Mouse (Mus musculus) cerebellum, adult 2 months (tissue): ENCODE results near the gene Scube2. TPM values are rescaled to one million over a fixed set of nuclear protein-coding genes. Genes with fewer than 3 reads are reported as not detected.

Experiments used
- DNase-seq, 2 experiments: peaks; one replicate each; pipeline ENCODE4 v3.0.0; 2021
- H3K27ac ChIP-seq: fragments of 200-500 bp; 2 replicates; pipeline ENCODE4 v1.5.1; 2012; ENCODE audit warnings: low read length, control low read depth, inconsistent platforms; ENCODE audit not compliant: insufficient read depth
- H3K27me3 ChIP-seq: fragments of 200-500 bp; 2 replicates; pipeline ENCODE4 v1.6.1; 2012; ENCODE audit warnings: inconsistent platforms, mild to moderate bottlenecking, low read length, moderate library complexity; ENCODE audit not compliant: control insufficient read depth, insufficient read depth
- H3K4me1 ChIP-seq: fragments of 200-500 bp; 2 replicates; pipeline ENCODE4 v1.6.1; 2011; ENCODE audit warnings: low read length; ENCODE audit not compliant: control insufficient read depth, insufficient read depth
- H3K4me3 ChIP-seq: fragments of 200-500 bp; replicated peaks from 2 replicates; pipeline ENCODE3; 2011; ENCODE audit warnings: mild to moderate bottlenecking, low read depth, low read length, control low read depth; ENCODE audit not compliant: insufficient read depth
- CTCF ChIP-seq: fragments of 200-500 bp; IDR thresholded peaks from 2 replicates; pipeline ENCODE4 v1.5.1; 2011; ENCODE audit warnings: low read depth, mild to moderate bottlenecking, control low read depth, low read length, moderate library complexity, borderline replicate concordance; ENCODE audit not compliant: insufficient read depth
- POLR2A ChIP-seq: fragments of 200-500 bp; IDR thresholded peaks from 2 replicates; pipeline ENCODE4 v1.6.1; 2011; ENCODE audit warnings: low read length, control low read depth, borderline replicate concordance; ENCODE audit not compliant: insufficient read depth
- WGBS: fragments of 180-500 bp; shearing (Covaris S2); methylation state at CpG from one replicate; pipeline ENCODE4 v1.1.7; 2018; 5-methylcytosine and 5-hydroxymethylcytosine counted together
- polyA plus RNA-seq: library from polyadenylated mRNA; depleted of rRNA; stranded (reverse); fragments of >200 nt; gene quantifications from 2 replicates; pipeline ENCODE4 v1.2.3, GENCODE M21; 2012; rRNA removed

Gene Scube2
- 0.26 and 0.33 TPM in 2 replicates for polyA plus RNA-seq

DNA sequence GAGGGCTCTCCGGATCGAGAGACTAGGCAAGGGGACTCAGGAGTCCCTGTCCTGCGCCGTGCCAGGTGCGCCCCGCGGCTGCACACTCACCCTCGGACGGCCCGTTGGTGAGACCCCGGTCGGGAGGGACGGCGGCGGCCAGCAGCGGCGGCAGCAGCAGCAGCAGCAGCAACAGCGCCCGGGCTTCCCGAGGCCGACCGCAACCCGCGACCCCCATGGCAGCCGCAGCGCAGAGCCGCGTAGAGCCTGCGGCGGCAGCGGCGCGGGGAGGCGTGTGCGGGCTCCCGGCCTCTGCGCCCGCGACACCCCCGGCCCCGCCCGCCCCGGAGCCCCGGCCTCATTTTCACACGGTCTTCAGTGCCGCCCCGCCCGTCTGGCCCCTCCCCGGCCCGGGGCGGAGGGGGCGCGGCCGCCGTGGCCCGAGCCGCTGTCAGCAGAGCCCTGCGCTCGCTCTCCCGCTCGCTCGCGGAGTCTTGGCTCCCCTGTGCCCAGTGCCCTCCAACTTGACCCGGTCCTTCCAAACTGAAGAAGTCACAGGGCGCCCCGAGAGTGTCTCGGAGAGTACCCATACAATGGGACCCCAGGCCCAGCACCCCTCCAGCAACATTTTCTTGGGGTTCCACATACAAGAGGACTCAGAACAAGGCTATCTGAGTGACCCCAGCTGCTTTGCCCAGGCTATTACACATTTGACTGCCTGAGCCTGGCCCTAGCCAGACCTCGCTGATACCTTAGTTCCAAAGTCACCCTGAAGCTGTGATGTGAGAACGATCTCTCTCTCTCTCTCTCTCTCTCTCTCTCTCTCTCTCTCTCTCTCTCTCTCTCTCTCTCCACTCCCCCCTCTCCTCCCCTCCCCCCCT is at the start of gene Scube2:
Scube2 (minus strand) TSS at position 310 of the 860 bp plus-strand sequence.
- H3K27ac ChIP-seq: no peak within 1 kb of the TSS
- peaks cover 5% of the 10 kb centered on the region; the same call in 1 of the 2 replicates for H3K27me3 ChIP-seq
- DNase-seq: no peak
- no peak for TF ChIP-seq POLR2A
- TF ChIP-seq CTCF: no peak
- 4% methylated on average over 65 of the region's 69 CpGs for WGBS
- peak within 1 kb of the TSS; percentile 28 for H3K4me3 ChIP-seq
- H3K4me1 ChIP-seq: 0 out of 2 replicates have a peak, but pooled peaks cover 3% of the 10 kb centered on the region

GRCm38 (mm10) chr7:109906165-109906564 is 40.7 kb upstream of the Scube2 start:
- WGBS: 96% methylated on average over 2 of the region's 2 CpGs
- no peak for DNase-seq
- no peak for TF ChIP-seq CTCF
- TF ChIP-seq POLR2A: no peak
- Histone ChIP-seq H3K27ac (no peak overlapping the region), H3K4me3 (no peak overlapping the region), H3K4me1 (no peaks in the 10 kb centered on the region), H3K27me3 (no peaks in the 10 kb centered on the region)

DNA sequence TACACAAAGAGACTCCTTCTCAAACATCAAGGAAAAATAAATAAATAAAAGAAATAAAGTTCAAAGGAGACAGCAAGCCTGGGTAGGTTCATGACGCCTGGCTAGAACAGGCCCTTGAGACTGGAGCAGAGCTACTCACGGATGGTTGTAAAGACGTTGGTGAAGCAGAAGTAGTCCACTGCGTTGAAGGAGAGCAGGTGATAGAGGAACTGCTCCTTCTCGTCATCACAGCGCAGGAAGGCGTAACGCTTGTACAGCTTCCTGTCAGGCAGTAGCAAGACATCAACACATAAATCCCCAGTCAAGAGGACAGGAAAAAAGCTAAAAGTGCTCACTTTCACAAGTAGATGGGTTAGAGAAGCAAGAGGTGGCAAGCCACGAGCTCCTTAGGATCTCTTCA is 35.4 kb upstream of the Scube2 start:
- WGBS: 90% methylated on average over 9 of the region's 9 CpGs
- no peak for DNase-seq
- no peak overlapping the region for H3K27ac ChIP-seq
- H3K4me1 ChIP-seq: no peaks in the 10 kb centered on the region
- no peaks in the 10 kb centered on the region for H3K27me3 ChIP-seq
- TF ChIP-seq CTCF (no peak), POLR2A (no peak)
- H3K4me3 ChIP-seq: no peak overlapping the region

DNA sequence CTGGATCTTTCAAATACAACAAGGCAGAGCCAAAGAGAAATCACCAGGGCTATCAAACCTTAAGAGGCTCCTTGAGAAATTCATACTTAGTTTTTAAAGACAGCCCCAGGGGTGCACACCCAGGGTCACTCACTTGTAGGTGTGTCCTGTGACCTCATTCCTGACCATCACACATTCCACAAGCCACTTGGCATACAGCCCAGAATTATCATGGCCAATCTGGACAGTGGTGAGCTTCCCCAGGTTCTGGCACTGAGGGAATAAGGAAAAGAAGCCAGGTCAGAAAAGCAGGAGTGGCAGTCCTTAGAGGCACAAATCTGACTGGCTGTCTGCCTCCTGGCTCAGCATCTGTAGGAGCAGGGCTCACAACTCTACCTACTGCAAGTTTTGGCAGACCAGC is 33.4 kb upstream of the Scube2 start:
- Histone ChIP-seq H3K27me3 (no peaks in the 10 kb centered on the region), H3K4me1 (no peaks in the 10 kb centered on the region), H3K4me3 (no peak overlapping the region), H3K27ac (no peak overlapping the region)
- peak in 1 of 2 experiments; percentile 39 for DNase-seq
- no peak for TF ChIP-seq POLR2A
- no peak for TF ChIP-seq CTCF

DNA sequence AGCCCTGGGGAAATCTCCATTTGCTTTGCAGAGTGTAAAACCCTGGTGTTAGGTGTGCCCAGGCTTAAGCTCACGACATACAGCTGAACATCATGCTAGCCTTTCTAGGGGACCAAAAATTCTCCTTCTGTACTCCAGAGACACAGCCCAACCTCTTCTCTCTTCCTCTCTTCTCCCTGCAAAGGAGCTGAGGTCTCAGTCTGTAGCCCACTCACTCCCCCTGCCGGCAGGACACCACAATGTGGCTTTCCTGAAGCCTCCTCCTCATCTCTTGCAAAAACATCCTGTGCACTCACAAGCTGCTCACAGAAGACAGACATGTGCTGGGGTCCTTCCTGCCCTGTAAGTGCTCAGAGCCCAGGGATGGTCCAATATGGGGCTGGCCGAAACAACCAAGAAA is 27.1 kb upstream of the Scube2 start:
- WGBS: 38% methylated on average over 3 of the region's 3 CpGs
- H3K4me3 ChIP-seq: no peak overlapping the region
- no peaks in the 10 kb centered on the region for H3K27me3 ChIP-seq
- H3K4me1 ChIP-seq: peaks cover 4% of the 10 kb centered on the region; the same call in 1 of the 2 replicates
- no peak overlapping the region for H3K27ac ChIP-seq
- DNase-seq: peak; percentile 69 to 76
- peak; percentile 92 for TF ChIP-seq CTCF
- no peak for TF ChIP-seq POLR2A

- Histone ChIP-seq H3K27me3 (no peaks in the 10 kb centered on the region), H3K27ac (no peak overlapping the region), H3K4me1 (peaks cover 4% of the 10 kb centered on the region; the same call in 1 of the 2 replicates), H3K4me3 (no peak overlapping the region)
- no peak for DNase-seq
- WGBS: 93% methylated on average over 4 of the region's 4 CpGs
- TF ChIP-seq POLR2A (no peak), CTCF (no peak)
These were observed 26.3 kb upstream of the Scube2 start for GRCm38 (mm10) chr7:109891786-109892185.

GRCm38 (mm10) chr7:109890256-109890655 is 24.8 kb upstream of the Scube2 start:
- TF ChIP-seq POLR2A (no peak), CTCF (no peak)
- peaks cover 4% of the 10 kb centered on the region; the same call in 1 of the 2 replicates for H3K4me1 ChIP-seq
- H3K27me3 ChIP-seq: no peaks in the 10 kb centered on the region
- peak overlapping the region; percentile 17 for H3K27ac ChIP-seq
- H3K4me3 ChIP-seq: no peak overlapping the region
- 10% methylated on average over 2 of the region's 2 CpGs for WGBS
- DNase-seq: peak; percentile 54 to 72

DNA sequence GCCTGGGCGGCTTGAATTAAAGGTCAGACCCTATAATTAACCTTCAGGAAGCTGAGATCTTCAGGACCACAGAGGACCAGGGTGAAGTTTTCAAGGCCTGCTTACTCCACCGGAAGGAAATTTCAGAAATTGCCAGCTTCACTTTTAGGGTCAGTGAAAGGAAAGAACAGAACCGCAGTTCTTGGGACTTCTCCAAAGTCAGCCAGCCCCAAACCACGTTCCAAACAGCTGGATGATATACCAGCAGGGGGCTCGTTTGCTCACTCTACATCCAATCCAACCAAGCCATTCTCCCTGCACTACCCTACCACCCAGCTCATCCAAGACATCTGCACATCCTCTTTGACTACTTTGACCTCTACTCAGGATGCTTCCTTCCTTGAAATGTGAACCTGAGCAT is 23.8 kb upstream of the Scube2 start:
- WGBS: 67% methylated on average over 5 of the region's 5 CpGs

More for the DNA sequence above, 23.8 kb upstream of the Scube2 start:
- H3K4me3 ChIP-seq: no peak overlapping the region
- peaks cover 4% of the 10 kb centered on the region; the same call in 1 of the 2 replicates for H3K4me1 ChIP-seq
- H3K27me3 ChIP-seq: no peaks in the 10 kb centered on the region
- no peak for DNase-seq
- no peak for TF ChIP-seq CTCF
- H3K27ac ChIP-seq: no peak overlapping the region
